Mouse (Mus musculus): ENCODE data around the gene Il1f5. TPM values are rescaled to one million over a fixed set of nuclear protein-coding genes. Genes with fewer than 3 reads are reported as not detected.

The Il1f5 gene
- not detected for total RNA-seq (2021)
- long read RNA-seq, experiment 1 = 0 reads
- long read RNA-seq, experiment 2 = 0 reads

- DNase-seq (ENCODE audit: low spot score) = no peak
Measured at GRCm38 (mm10) chr2:24276654-24277053, at the start of gene Il1f5. TSS of gene Il1f5 (plus strand) at chr2:24276954.

- DNase-seq (ENCODE audit: low spot score) = no peak
Measured at GRCm38 (mm10) chr2:24227191-24227590, 49.6 kb upstream of the Il1f5 start.

- DNase-seq (ENCODE audit: low spot score) = no peak
Measured at GRCm38 (mm10) chr2:24267503-24267902, 9.3 kb upstream of the Il1f5 start.

GRCm38 (mm10) chr2:24273619-24274018 lies 3.1 kb upstream of the Il1f5 start:
- DNase-seq (ENCODE audit: low spot score) = no peak

- DNase-seq (ENCODE audit: low spot score) = no peak
Measured at GRCm38 (mm10) chr2:24275146-24275545, 1.6 kb upstream of the Il1f5 start.

GRCm38 (mm10) chr2:24290896-24291295 lies 14.1 kb downstream of the Il1f5 start, which contains the start of gene Il1f10:
TSS of gene Il1f10 (plus strand) at chr2:24291196.
- DNase-seq (ENCODE audit: low spot score) = no peak

- DNase-seq (ENCODE audit: low spot score) = no peak
Measured at GRCm38 (mm10) chr2:24294616-24295015, 17.9 kb downstream of the Il1f5 start.

GRCm38 (mm10) chr2:24296837-24297236 lies 20.1 kb downstream of the Il1f5 start:
- DNase-seq (ENCODE audit: low spot score) = peak; percentile 34

- DNase-seq (ENCODE audit: low spot score) = no peak
Measured at GRCm38 (mm10) chr2:24311302-24312001, 34.7 kb downstream of the Il1f5 start.

- DNase-seq (ENCODE audit: low spot score) = no peak
Measured at GRCm38 (mm10) chr2:24316919-24317318, 40.2 kb downstream of the Il1f5 start.

GRCm38 (mm10) chr2:24317919-24318598 lies 41.3 kb downstream of the Il1f5 start:
- no peak for DNase-seq (ENCODE audit: low spot score)

Other genes starting within 250 kb of the Il1f5 start
- gene Hnmt, start 227.6 kb upstream of the Il1f5 start, total RNA-seq (2021) = 1 to 10 TPM; 6.4 to 7.6 TPM
- gene Tbpl2, start 180.4 kb upstream of the Il1f5 start, total RNA-seq (2021) = not detected
- gene Il1f8, start 123.8 kb upstream of the Il1f5 start, total RNA-seq (2021) = not detected
- not detected for gene Il1f9, start 90.5 kb upstream of the Il1f5 start, total RNA-seq (2021)
- not detected for gene Il1f6, start 61.5 kb upstream of the Il1f5 start, total RNA-seq (2021)
- not detected for gene Il1f10, start 14.2 kb downstream of the Il1f5 start, total RNA-seq (2021)
- gene Il1rn, start 59.9 kb downstream of the Il1f5 start, total RNA-seq (2021) = not detected
- under 1 TPM; 0.14 to 0.53 TPM for gene Psd4, start 90.6 kb downstream of the Il1f5 start, total RNA-seq (2021)
- not detected for gene Pax8, start 198.6 kb downstream of the Il1f5 start, total RNA-seq (2021)